Mouse (Mus musculus): ENCODE data around the gene C1ql1. TPM values are rescaled to one million over a fixed set of nuclear protein-coding genes. Genes with fewer than 3 reads are reported as not detected.

C1ql1 gene
- polyA plus RNA-seq, 1 experiment from 2014 or later: 2.5 TPM

Other genes with a start within 250 kb of the C1ql1 start
- 39.4 and 42.6 TPM in 2 replicates for gene Ccdc43, start 248.9 kb downstream of the C1ql1 start, polyA plus RNA-seq (2014; fragmentation: Nextera tagmentation; extraction: Ambion mirVana)
- gene Adam11, start 185.2 kb downstream of the C1ql1 start, polyA plus RNA-seq (2014; fragmentation: Nextera tagmentation; extraction: Ambion mirVana): 10.0 and 12.5 TPM in 2 replicates
- gene Gjc1, start 127.0 kb downstream of the C1ql1 start, polyA plus RNA-seq (2014; fragmentation: Nextera tagmentation; extraction: Ambion mirVana): 41.5 and 47.0 TPM in 2 replicates
- gene Higd1b, start 110.8 kb downstream of the C1ql1 start, polyA plus RNA-seq (2014; fragmentation: Nextera tagmentation; extraction: Ambion mirVana): 6.2 and 7.9 TPM in 2 replicates
- 150 and 168 TPM in 2 replicates for gene Eftud2, start 65.7 kb downstream of the C1ql1 start, polyA plus RNA-seq (2014; fragmentation: Nextera tagmentation; extraction: Ambion mirVana)
- gene Ccdc103, start 65.5 kb downstream of the C1ql1 start, polyA plus RNA-seq (2014; fragmentation: Nextera tagmentation; extraction: Ambion mirVana): 2.6 and 2.8 TPM in 2 replicates
- gene Fam187a, start 61.5 kb downstream of the C1ql1 start, polyA plus RNA-seq (2014; fragmentation: Nextera tagmentation; extraction: Ambion mirVana): 0.19 TPM in 1 of 2 replicates, not detected in the other
- gene Gfap, start 45.8 kb downstream of the C1ql1 start, polyA plus RNA-seq (2014; fragmentation: Nextera tagmentation; extraction: Ambion mirVana): 0.23 and 0.37 TPM in 2 replicates
- gene Kif18b, start 21.6 kb downstream of the C1ql1 start, polyA plus RNA-seq (2014; fragmentation: Nextera tagmentation; extraction: Ambion mirVana): 4.3 and 5.1 TPM in 2 replicates
- gene Nmt1, start 81.5 kb upstream of the C1ql1 start, polyA plus RNA-seq (2014; fragmentation: Nextera tagmentation; extraction: Ambion mirVana): 37.0 and 43.8 TPM in 2 replicates
- gene Dcakd, start 81.6 kb upstream of the C1ql1 start, polyA plus RNA-seq (2014; fragmentation: Nextera tagmentation; extraction: Ambion mirVana): 207 and 220 TPM in 2 replicates
- 1.1 and 1.4 TPM in 2 replicates for gene Plcd3, start 155.0 kb upstream of the C1ql1 start, polyA plus RNA-seq (2014; fragmentation: Nextera tagmentation; extraction: Ambion mirVana)
- 10.4 and 11.8 TPM in 2 replicates for gene Acbd4, start 155.0 kb upstream of the C1ql1 start, polyA plus RNA-seq (2014; fragmentation: Nextera tagmentation; extraction: Ambion mirVana)
- gene Hexim1, start 169.5 kb upstream of the C1ql1 start, polyA plus RNA-seq (2014; fragmentation: Nextera tagmentation; extraction: Ambion mirVana): 4.8 and 5.4 TPM in 2 replicates
- gene Hexim2, start 185.7 kb upstream of the C1ql1 start, polyA plus RNA-seq (2014; fragmentation: Nextera tagmentation; extraction: Ambion mirVana): 9.6 and 13.4 TPM in 2 replicates
- gene Fmnl1, start 224.4 kb upstream of the C1ql1 start, polyA plus RNA-seq (2014; fragmentation: Nextera tagmentation; extraction: Ambion mirVana): 1.2 and 3.2 TPM in 2 replicates

Data from forebrain, embryonic 14.5 days (tissue).